Mouse (Mus musculus) forebrain, embryonic 10.5 days (tissue): Measurements from ENCODE around the gene Wnk1. TPM values are rescaled to one million over a fixed set of nuclear protein-coding genes. Genes with fewer than 3 reads are reported as not detected.

Source experiments
- DNase-seq: peaks from one replicate; pipeline ENCODE4 v3.0.0-alpha.2; 2017; ENCODE audit warnings: low spot score; ENCODE audit errors: extremely low spot score
- H3K27ac ChIP-seq: fragments of 300-500 bp; sonication (generic); 2 replicates; pipeline ENCODE4 v1.5.1; 2016; ENCODE audit warnings: mild to moderate bottlenecking
- H3K27me3 ChIP-seq: fragments of 300-500 bp; sonication (generic); 2 replicates; pipeline ENCODE4 v1.6.1; 2016; ENCODE audit warnings: mild to moderate bottlenecking; ENCODE audit not compliant: poor library complexity, severe bottlenecking
- H3K36me3 ChIP-seq: fragments of 300-500 bp; sonication (generic); replicated peaks from 2 replicates; pipeline ENCODE4 v1.6.1; 2016; ENCODE audit warnings: mild to moderate bottlenecking, moderate library complexity
- H3K4me1 ChIP-seq: fragments of 300-500 bp; sonication (generic); 2 replicates; pipeline ENCODE4 v1.6.1; 2016
- H3K4me3 ChIP-seq: fragments of 300-500 bp; sonication (generic); 2 replicates; pipeline ENCODE4 v1.5.1; 2016; ENCODE audit warnings: mild to moderate bottlenecking, moderate library complexity
- H3K9me3 ChIP-seq: fragments of 300-500 bp; sonication (generic); 2 replicates; pipeline ENCODE4 v1.6.1; 2016; ENCODE audit warnings: mild to moderate bottlenecking, moderate library complexity
- WGBS: fragments of 180-500 bp; shearing (Covaris S2); methylation state at CpG from one replicate; pipeline ENCODE4 v1.1.7; 2016; 5-methylcytosine and 5-hydroxymethylcytosine counted together
- polyA plus RNA-seq: library from polyadenylated mRNA; unstranded; fragments of >200 nt; fragmentation: Nextera tagmentation; extraction: Ambion mirVana; gene quantifications from 2 replicates; pipeline ENCODE4 v1.2.1, GENCODE M21; 2016

Gene Wnk1
- polyA plus RNA-seq, 1 experiment from 2014 or later = 43.7 TPM

DNA sequence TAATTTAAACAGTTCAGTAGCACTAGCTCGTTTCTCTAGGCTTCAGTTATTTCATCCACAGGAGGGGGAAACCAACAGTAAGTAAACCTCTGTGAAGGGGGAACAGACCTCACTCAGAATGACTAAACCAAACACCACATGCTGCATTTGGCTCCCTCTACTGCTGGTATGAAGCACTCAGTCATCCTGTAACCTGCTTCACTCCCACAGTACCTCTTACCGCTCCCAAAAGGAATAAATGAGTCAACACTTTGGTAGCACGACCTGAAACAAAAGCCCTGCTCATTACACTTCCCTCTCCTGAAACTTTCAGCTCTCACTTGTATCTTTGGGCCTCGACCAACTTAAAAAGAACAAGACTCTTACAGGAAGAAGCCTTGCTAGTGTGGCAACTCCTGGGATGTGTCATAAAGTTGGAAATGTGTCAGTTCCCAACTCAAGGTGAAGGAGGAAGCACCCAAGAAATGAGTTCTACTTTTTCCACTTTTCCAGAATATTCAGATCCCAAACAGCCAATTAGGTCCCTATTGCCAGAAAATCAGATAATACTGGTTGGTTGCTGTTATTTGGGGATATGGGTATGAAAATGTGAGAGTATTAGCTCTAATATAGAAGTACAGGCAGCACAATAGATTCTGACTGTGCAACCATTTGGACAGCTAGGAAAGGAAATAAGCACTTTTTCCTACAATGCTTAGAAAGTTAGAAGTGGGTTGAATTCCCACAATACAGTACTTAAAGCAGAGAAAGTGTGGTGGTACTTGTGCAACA is 114.1 kb downstream of the Wnk1 start:
- Histone ChIP-seq H3K27me3 (no peaks in the 10 kb centered on the region), H3K4me1 (no peaks in the 10 kb centered on the region), H3K36me3 (peaks cover 97% of the 10 kb centered on the region), H3K27ac (no peak overlapping the region), H3K9me3 (no peaks in the 10 kb centered on the region), H3K4me3 (no peak overlapping the region)
- WGBS = 66% methylated on average over 4 of the region's 4 CpGs
- no peak for DNase-seq

DNA sequence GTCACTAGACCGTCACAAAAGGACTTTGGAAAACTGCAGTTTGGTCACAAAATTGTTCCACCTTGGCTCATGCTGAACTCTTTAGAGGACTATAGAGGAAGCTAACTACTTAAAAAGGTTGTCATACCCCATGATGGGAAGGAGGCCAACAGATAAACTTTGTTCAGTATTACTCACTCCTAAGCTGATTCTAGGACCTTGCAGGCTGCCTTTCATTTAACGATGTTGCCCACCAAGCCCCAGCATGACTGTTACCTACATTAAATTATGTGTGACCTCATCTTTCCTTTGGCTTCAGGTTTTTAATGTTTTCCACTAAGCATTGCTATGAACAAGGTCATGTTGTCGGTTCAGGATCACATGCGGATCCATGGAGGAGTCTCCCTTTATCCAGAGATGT is 115.9 kb downstream of the Wnk1 start:
- H3K36me3 ChIP-seq = peaks cover 94% of the 10 kb centered on the region
- 92% methylated on average over 4 of the region's 4 CpGs for WGBS
- no peak for DNase-seq
- H3K9me3 ChIP-seq = no peaks in the 10 kb centered on the region
- H3K4me1 ChIP-seq = no peaks in the 10 kb centered on the region
- H3K27me3 ChIP-seq = no peaks in the 10 kb centered on the region
- H3K4me3 ChIP-seq = no peak overlapping the region
- H3K27ac ChIP-seq = no peak overlapping the region

DNA sequence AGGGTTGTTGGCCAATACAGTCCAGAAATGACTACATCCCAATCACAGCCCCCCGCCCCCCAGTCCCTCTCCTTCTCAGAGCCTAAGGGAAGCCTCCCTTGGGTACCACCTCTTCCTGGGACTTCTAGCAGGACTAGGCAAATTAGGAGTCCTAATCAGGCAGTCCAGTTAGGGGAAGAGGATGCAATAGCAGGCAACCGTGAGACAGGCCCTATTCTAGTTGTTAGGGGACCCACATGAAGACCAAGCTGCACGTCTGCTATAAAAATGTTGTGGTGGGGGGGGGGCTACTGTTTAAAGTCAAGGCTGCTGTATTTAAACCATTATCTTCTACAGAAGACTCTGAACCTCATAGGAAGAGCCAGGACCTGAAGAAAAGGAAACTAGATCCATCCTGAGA is 116.3 kb downstream of the Wnk1 start:
- WGBS = 87% methylated on average over 3 of the region's 3 CpGs
- no peak overlapping the region for H3K4me3 ChIP-seq
- DNase-seq = no peak
- H3K27me3 ChIP-seq = no peaks in the 10 kb centered on the region
- peaks cover 94% of the 10 kb centered on the region for H3K36me3 ChIP-seq
- no peak overlapping the region for H3K27ac ChIP-seq
- H3K9me3 ChIP-seq = no peaks in the 10 kb centered on the region
- no peaks in the 10 kb centered on the region for H3K4me1 ChIP-seq

DNA sequence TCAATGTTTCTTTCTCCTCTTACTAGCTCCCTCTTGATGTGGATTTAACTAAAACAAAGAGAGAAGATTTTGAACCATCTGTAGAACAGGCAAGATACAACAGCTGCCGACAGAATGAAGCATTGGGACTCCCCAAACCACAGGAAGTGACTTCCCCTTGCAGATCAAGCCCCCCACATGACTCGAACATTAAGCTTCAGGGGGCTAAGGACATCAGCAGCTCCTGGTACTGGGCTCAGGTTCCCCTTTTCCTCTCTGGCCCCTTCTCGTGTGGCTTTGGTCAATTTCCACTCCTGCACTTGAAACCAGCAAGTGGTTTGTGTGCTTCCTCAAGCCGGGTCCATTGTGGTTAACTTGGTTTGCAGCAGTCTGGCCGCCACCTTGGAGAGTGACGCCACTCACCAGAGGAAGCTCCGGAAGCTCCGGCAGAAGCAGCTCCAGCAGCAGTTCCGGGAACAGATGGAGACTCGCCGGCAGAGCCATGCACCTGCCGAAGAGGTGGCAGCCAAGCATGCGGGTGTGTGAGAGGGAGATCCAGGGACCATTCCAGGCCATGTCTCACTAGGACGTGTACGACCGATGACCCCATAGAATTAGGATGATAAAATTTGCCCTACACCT is 119.8 kb downstream of the Wnk1 start:
- H3K36me3 ChIP-seq = peaks cover 91% of the 10 kb centered on the region
- H3K4me3 ChIP-seq = no peak overlapping the region
- no peak overlapping the region for H3K27ac ChIP-seq
- no peaks in the 10 kb centered on the region for H3K4me1 ChIP-seq
- no peaks in the 10 kb centered on the region for H3K9me3 ChIP-seq
- 93% methylated on average over 16 of the region's 16 CpGs for WGBS
- DNase-seq = no peak
- H3K27me3 ChIP-seq = no peaks in the 10 kb centered on the region

DNA sequence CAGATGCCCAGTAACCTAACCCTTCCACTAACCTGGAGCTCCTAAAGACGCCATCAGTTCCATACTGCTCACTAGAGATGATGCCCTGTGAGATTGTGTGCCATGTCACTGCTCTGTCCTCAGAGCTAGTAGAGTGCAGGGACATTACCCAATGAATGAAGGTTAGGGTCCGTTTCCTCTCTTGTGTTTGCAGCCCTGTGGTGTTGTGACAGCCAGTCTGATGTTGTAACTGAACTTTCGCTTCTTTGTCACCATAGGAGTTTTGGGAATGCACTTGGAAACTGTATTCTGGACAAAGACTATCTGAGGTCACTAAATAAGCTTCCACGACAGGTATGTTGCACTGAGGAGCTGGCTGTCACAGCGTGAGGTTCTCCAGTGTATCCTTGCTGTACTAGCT is 122.8 kb downstream of the Wnk1 start:
- Histone ChIP-seq H3K4me3 (no peak overlapping the region), H3K27ac (no peak overlapping the region), H3K9me3 (no peaks in the 10 kb centered on the region), H3K4me1 (no peaks in the 10 kb centered on the region), H3K36me3 (peaks cover 93% of the 10 kb centered on the region), H3K27me3 (no peaks in the 10 kb centered on the region)
- no peak for DNase-seq
- WGBS = 93% methylated on average over 5 of the region's 5 CpGs

DNA sequence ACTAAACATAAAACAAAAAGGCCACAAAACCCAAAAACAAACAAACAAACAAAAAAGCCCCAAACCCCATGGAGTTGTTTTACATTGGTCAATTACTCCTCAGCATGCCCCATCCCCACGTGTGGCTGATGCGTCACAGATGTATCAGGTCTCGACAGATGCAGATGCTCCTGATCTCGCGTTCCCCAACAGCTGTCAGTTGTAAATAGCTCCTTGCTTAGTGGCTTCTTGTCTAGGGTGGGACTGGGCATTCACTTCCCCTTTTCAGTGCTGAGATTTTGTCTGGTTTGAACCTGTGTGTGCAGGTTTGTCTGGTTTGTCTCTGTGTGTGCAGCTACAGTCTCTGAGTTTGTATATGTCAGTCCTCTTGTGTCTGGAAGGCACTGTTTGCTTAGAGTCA is 126.4 kb downstream of the Wnk1 start:
- H3K4me3 ChIP-seq = no peak overlapping the region
- H3K27ac ChIP-seq = no peak overlapping the region
- H3K9me3 ChIP-seq = no peaks in the 10 kb centered on the region
- 86% methylated on average over 5 of the region's 5 CpGs for WGBS
- no peaks in the 10 kb centered on the region for H3K4me1 ChIP-seq
- no peaks in the 10 kb centered on the region for H3K27me3 ChIP-seq
- DNase-seq = no peak
- peaks cover 61% of the 10 kb centered on the region for H3K36me3 ChIP-seq

DNA sequence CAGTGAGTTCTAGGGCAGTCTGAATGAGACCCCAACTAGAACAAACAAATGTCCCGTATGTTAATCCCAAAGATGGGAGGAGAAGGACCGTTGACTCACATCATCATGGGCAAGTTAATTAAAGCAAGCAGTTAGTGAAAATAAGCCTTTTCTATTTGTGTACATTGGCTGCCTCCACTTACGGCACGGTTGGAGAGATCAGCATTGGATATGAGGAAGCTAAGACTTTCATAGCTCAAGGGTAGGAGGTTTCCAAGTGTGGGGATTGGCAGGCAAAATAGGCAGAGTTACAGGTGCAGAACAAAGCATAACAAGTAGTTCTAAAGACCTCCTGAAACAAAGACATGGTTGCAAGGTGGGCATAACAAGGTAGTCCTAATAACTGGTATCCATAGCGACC is 133.0 kb downstream of the Wnk1 start:
- Histone ChIP-seq H3K36me3 (peaks cover 15% of the 10 kb centered on the region; the same call in 1 of the 2 replicates), H3K27ac (no peak overlapping the region), H3K4me3 (no peak overlapping the region), H3K4me1 (peaks cover 13% of the 10 kb centered on the region), H3K27me3 (no peaks in the 10 kb centered on the region), H3K9me3 (no peaks in the 10 kb centered on the region)
- 94% methylated on average over 5 of the region's 5 CpGs for WGBS
- no peak for DNase-seq

DNA sequence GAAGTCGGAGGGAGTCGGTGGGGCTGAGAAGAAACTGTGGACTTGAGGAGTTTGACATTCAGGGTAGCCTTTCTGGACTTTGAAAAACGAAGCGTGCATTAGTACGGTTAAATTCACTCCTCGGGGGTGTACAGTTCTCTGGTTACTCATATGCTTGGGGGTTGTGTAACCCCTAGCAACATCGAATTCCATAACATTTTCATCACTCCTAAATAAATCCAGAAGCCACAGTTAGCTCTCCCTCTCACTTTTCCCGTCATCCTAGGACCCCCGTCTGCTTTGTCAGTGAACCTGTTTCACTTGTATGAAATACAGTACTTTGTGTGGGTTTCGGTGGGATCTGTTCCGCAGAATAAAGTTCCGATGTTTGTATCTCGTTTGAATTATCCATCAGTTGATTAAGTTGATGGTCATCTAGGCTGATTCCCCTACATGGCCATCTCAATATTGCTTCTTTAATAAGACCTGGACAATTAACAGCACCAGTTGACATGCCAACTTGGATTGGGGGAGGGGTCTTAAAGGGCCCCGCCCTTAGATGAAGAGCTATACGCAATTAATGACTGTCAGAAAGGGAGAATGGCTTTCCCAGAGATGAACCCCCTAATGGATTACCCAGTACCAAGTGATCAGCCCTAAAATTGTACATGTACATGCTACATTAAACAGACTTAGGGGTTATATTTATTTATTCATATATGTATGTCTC is 135.2 kb downstream of the Wnk1 start:
- Histone ChIP-seq H3K36me3 (peaks cover 15% of the 10 kb centered on the region; the same call in 1 of the 2 replicates), H3K4me3 (peak overlapping the region; percentile 96), H3K9me3 (no peaks in the 10 kb centered on the region), H3K4me1 (peaks cover 13% of the 10 kb centered on the region), H3K27me3 (no peaks in the 10 kb centered on the region), H3K27ac (peak overlapping the region; percentile 95)
- WGBS = 27% methylated on average over 15 of the region's 15 CpGs
- DNase-seq = no peak

DNA sequence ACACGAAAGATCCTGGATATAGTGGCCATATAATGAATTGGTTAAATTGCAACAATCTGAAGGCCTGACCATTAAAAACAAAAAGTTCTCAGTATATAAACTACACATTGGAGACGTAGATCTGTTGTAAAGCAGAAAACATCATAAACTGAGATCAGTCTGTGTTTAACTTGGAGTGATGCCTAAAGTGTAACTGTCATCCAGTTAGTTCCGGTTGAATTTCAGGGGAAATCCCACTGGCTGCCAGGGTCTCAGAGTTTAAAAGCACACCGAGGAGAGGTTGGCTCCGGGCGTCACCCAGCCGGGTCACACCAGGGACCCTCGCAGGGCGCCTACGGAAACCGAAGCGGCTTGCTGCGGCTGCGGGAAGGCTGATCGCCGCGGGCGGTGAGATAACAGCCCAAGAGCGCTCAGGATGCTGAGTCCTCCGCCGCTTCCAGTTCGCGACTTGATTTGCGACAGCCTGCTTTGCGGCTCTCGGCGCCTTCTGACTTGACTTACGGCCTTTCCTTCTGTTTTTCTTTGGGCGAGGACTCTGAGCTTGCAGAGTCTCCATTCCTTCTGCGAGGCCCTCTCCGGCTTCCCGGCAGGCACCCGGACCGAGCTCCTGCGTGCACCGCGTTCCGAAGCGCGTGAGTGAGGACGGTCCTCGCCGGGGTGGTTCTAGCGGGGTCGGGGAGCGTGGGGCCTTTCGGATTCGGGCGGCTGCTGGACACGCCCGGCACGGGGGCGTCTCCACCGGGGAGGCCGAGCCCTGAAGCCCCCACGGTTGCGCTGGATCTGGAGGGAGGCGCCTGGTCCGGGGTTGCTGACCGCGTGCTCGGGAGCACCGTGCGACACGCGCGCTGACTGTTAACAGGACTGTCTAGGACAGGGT is 136.0 kb downstream of the Wnk1 start, which contains the start of gene Rad52:
Gene Rad52 (plus strand): TSS at position 495 of the 877 bp plus-strand sequence.
- H3K36me3 ChIP-seq = peaks cover 13% of the 10 kb centered on the region; the same call in 1 of the 2 replicates
- 2% methylated on average over 67 of the region's 67 CpGs for WGBS
- peak within 1 kb of the TSS; percentile 95 for H3K27ac ChIP-seq
- H3K4me3 ChIP-seq = peak within 1 kb of the TSS; percentile 96
- H3K4me1 ChIP-seq = peaks cover 13% of the 10 kb centered on the region
- H3K27me3 ChIP-seq = no peaks in the 10 kb centered on the region
- peak; percentile 90 for DNase-seq
- no peaks in the 10 kb centered on the region for H3K9me3 ChIP-seq

DNA sequence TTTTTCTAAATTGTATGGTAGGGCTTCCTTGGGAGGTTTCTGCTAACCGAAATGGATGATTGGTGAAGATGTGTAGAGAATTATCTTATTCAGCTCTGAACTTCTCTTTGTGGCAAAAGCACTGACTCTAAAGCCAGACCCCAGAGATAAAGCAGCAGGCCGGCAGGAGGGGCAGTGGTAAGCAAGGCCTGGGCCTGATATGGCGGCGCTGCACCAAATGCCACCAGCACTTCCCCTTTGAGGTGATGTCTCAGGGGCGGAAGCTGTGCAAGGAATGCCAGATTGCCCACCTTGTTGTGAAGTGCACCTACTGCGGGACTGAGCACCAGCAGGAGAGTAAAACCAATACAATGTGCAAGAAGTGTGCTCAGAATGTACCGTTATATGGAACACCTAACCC is 145.8 kb downstream of the Wnk1 start:
- 83% methylated on average over 7 of the region's 7 CpGs for WGBS
- DNase-seq = no peak

DNA sequence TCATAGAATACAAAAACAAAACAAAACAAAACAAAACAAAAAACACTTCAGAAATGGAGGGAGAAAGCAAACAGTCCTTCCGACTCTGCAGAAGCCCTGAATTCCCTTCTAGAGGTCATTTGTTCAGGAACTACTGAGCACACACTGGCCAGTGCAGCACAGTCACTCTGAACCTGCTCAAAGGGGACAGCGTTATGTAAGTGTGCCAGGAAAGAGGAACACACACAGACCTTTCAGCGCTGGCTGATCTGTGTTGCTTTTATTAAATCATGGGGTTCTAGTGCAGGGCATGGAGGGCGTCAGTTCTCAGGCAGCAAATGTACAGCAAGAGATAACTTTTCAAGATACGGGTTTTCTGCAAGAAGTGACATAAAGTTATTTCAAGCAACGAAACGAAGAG is 155.3 kb downstream of the Wnk1 start:
- WGBS = 88% methylated on average over 7 of the region's 7 CpGs
- DNase-seq = no peak
- H3K27me3 ChIP-seq = no peaks in the 10 kb centered on the region
- H3K27ac ChIP-seq = no peak overlapping the region
- H3K9me3 ChIP-seq = no peaks in the 10 kb centered on the region
- H3K4me3 ChIP-seq = no peak overlapping the region
- peaks cover 13% of the 10 kb centered on the region for H3K4me1 ChIP-seq
- H3K36me3 ChIP-seq = no peaks in the 10 kb centered on the region

More for the DNA sequence above, 145.8 kb downstream of the Wnk1 start:
- no peaks in the 10 kb centered on the region for H3K9me3 ChIP-seq
- no peak overlapping the region for H3K27ac ChIP-seq
- H3K36me3 ChIP-seq = no peaks in the 10 kb centered on the region
- no peak overlapping the region for H3K4me3 ChIP-seq
- peaks cover 4% of the 10 kb centered on the region; the same call in 1 of the 2 replicates for H3K27me3 ChIP-seq
- H3K4me1 ChIP-seq = peaks cover 5% of the 10 kb centered on the region; the same call in 1 of the 2 replicates
